Mouse (Mus musculus): ENCODE results near the gene Aars.
A peak's percentile ranks its signal among the peaks of the same experiment; 100 is the strongest.

GRCm38 (mm10) chr8:111056158-111056663 is 23.3 kb downstream of the Aars start, which contains the start of gene Exosc6:
- TF ChIP-seq CTCF (IDR thresholded peaks at IDR 0.05; ENCODE audit: insufficient read depth, low read length) (peak; percentile 91), POLR2A (IDR thresholded peaks at IDR 0.05; ENCODE audit: borderline replicate concordance, extremely low read depth, low read depth, low read length) (no peak)

All from lung, adult 2 months (tissue).